Mouse (Mus musculus) limb, embryonic 13.5 days (tissue): ENCODE results near the gene Sspo. TPM values are rescaled to one million over a fixed set of nuclear protein-coding genes. Genes with fewer than 3 reads are reported as not detected.

Source experiments
- microRNA-seq: library from miRNA; unstranded; fragments of <30 nt; microRNA quantifications from one replicate; pipeline ENCODE4, GENCODE M21; 2016
- polyA plus RNA-seq: library from polyadenylated mRNA; unstranded; fragments of >200 nt; fragmentation: Nextera tagmentation; extraction: Ambion mirVana; gene quantifications from 2 replicates; pipeline ENCODE4 v1.2.1, GENCODE M21; 2015

Sspo gene
- polyA plus RNA-seq, 1 experiment from 2014 or later, result 0.23 TPM

Small RNA genes within 50 kb of the gene (microRNA-seq; reads per million reads assigned to microRNA genes)
- gene Gm24325, result not detected

Other genes starting within 250 kb of the Sspo start
- gene Krba1, start 52.6 kb upstream of the Sspo start, polyA plus RNA-seq, result 25.4 and 29.5 TPM in 2 replicates
- gene Zfp467, start 2.4 kb upstream of the Sspo start, polyA plus RNA-seq, result 23.0 and 24.7 TPM in 2 replicates
- 9.2 and 9.3 TPM in 2 replicates for gene Atp6v0e2, start 89.4 kb downstream of the Sspo start, polyA plus RNA-seq
- gene Lrrc61, start 106.6 kb downstream of the Sspo start, polyA plus RNA-seq, result 6.9 and 11.6 TPM in 2 replicates
- 10.3 and 10.9 TPM in 2 replicates for gene Rarres2, start 124.6 kb downstream of the Sspo start, polyA plus RNA-seq
- gene Gm45021, start 141.4 kb downstream of the Sspo start, polyA plus RNA-seq, result not detected in 2 replicates
- 30.7 and 34.1 TPM in 2 replicates for gene Repin1, start 145.7 kb downstream of the Sspo start, polyA plus RNA-seq
- 0.73 TPM in 1 of 2 replicates, not detected in the other for gene Gm44965, start 145.7 kb downstream of the Sspo start, polyA plus RNA-seq
- gene Zfp775, start 153.8 kb downstream of the Sspo start, polyA plus RNA-seq, result 7.2 and 7.7 TPM in 2 replicates
- 0.75 and 0.89 TPM in 2 replicates for gene AI854703, start 178.5 kb downstream of the Sspo start, polyA plus RNA-seq
- 0.70 and 0.86 TPM in 2 replicates for gene Gimap8, start 199.0 kb downstream of the Sspo start, polyA plus RNA-seq
- 7.0 and 7.7 TPM in 2 replicates for gene Gimap9, start 227.9 kb downstream of the Sspo start, polyA plus RNA-seq
- gene Gimap4, start 236.3 kb downstream of the Sspo start, polyA plus RNA-seq, result 12.5 and 12.9 TPM in 2 replicates